Mouse (Mus musculus) heart, adult 2 months (tissue): ENCODE measurements around the gene Psmg1.

Experiments
- CTCF ChIP-seq: fragments of 200-600 bp; IDR thresholded peaks from 2 replicates; pipeline ENCODE4 v1.8.1; 2022; ENCODE audit warnings: antibody characterized with exemption, mild to moderate bottlenecking, moderate library complexity
- EP300 ChIP-seq: fragments of 200-500 bp; IDR thresholded peaks from 2 replicates; pipeline ENCODE4 v1.6.1; 2011; ENCODE audit warnings: low read depth, low read length, control low read depth; ENCODE audit not compliant: insufficient read depth

- TF ChIP-seq CTCF = no peak
- no peak for TF ChIP-seq EP300
Observed at GRCm38 (mm10) chr16:95951471-95951870, 39.3 kb downstream of the Psmg1 start.
